Mouse (Mus musculus): Measurements from ENCODE around the gene Fbxw11. TPM values are rescaled to one million over a fixed set of nuclear protein-coding genes. Genes with fewer than 3 reads are reported as not detected.

The Fbxw11 gene
- polyA plus RNA-seq (2012; rRNA removed) = 51.1 and 64.2 TPM in 2 replicates

GRCm38 (mm10) chr11:32642249-32642876 is at the start of gene Fbxw11:
Fbxw11 (plus strand) TSS chr11:32642724.

Other genes starting within 250 kb of the Fbxw11 start
- 60.2 and 74.3 TPM in 2 replicates for gene Ubtd2, start 187.4 kb upstream of the Fbxw11 start, polyA plus RNA-seq (2012; rRNA removed)
- 0.13 and 0.25 TPM in 2 replicates for gene Efcab9, start 110.6 kb upstream of the Fbxw11 start, polyA plus RNA-seq (2012; rRNA removed)
- 4.6 and 4.7 TPM in 2 replicates for gene Stk10, start 109.4 kb upstream of the Fbxw11 start, polyA plus RNA-seq (2012; rRNA removed)
- not detected in 2 replicates for gene Smim23, start 181.9 kb downstream of the Fbxw11 start, polyA plus RNA-seq (2012; rRNA removed)

All from central nervous system, embryonic 11.5 days (tissue).